Mouse (Mus musculus) central nervous system, embryonic 11.5 days (tissue): ENCODE results near the gene Tpbg. TPM values are rescaled to one million over a fixed set of nuclear protein-coding genes. Genes with fewer than 3 reads are reported as not detected.

Experiments
- polyA plus RNA-seq: library from polyadenylated mRNA; depleted of rRNA; stranded (reverse); fragments of >200 nt; gene quantifications from 2 replicates; pipeline ENCODE4 v1.2.3, GENCODE M21; 2012; rRNA removed

Gene Tpbg
- 32.5 and 48.2 TPM in 2 replicates for polyA plus RNA-seq

GRCm38 (mm10) chr9:85842351-85843011 is at the start of gene Tpbg:
TSS of gene Tpbg (plus strand) at chr9:85842380.

Other genes with a start within 250 kb of the Tpbg start
- 19.9 and 23.5 TPM in 2 replicates for gene Ibtk, start 93.0 kb upstream of the Tpbg start, polyA plus RNA-seq